Mouse (Mus musculus) neural tube, embryonic 14.5 days (tissue): ENCODE data around the gene Zbtb3. TPM values are rescaled to one million over a fixed set of nuclear protein-coding genes. Genes with fewer than 3 reads are reported as not detected.

Source experiments
- ATAC-seq: fragments of 200-750 bp; cut with Nextera tagmentation; 2 replicates; pipeline ENCODE4 v1.8.0; 2017; ENCODE audit warnings: low read depth, mild to moderate bottlenecking, moderate TSS enrichment, moderate library complexity
- H3K27ac ChIP-seq: fragments of 300-500 bp; sonication (generic); 2 replicates; pipeline ENCODE4 v1.5.1; 2014; ENCODE audit warnings: low read depth, mild to moderate bottlenecking, control low read depth, low read length, moderate library complexity, mixed read lengths
- H3K27me3 ChIP-seq: fragments of 300-500 bp; sonication (generic); 2 replicates; pipeline ENCODE4 v1.6.1; 2014; ENCODE audit warnings: low read length; ENCODE audit not compliant: control insufficient read depth, insufficient read depth
- H3K36me3 ChIP-seq: fragments of 300-500 bp; sonication (generic); 2 replicates; pipeline ENCODE4 v1.6.1; 2014; ENCODE audit warnings: low read length, mixed read lengths; ENCODE audit not compliant: control insufficient read depth, insufficient read depth
- H3K4me1 ChIP-seq: fragments of 300-500 bp; sonication (generic); 2 replicates; pipeline ENCODE4 v1.6.1; 2014; ENCODE audit warnings: low read length; ENCODE audit not compliant: control insufficient read depth, insufficient read depth
- H3K4me2 ChIP-seq: fragments of 300-500 bp; sonication (generic); 2 replicates; pipeline ENCODE4 v1.6.1; 2014; ENCODE audit warnings: mild to moderate bottlenecking, low read depth, low read length, control low read depth
- H3K4me3 ChIP-seq: fragments of 300-500 bp; sonication (generic); 2 replicates; pipeline ENCODE4 v1.5.1; 2014; ENCODE audit warnings: low read depth, low read length, control low read depth, mixed read lengths
- H3K9ac ChIP-seq: fragments of 300-500 bp; sonication (generic); replicated peaks from 2 replicates; pipeline ENCODE4 v1.6.1; 2014; ENCODE audit warnings: low read depth, mild to moderate bottlenecking, control low read depth, low read length, mixed read lengths
- H3K9me3 ChIP-seq: fragments of 300-500 bp; sonication (generic); 2 replicates; pipeline ENCODE4 v1.6.1; 2016; ENCODE audit warnings: low read length; ENCODE audit not compliant: control insufficient read depth
- WGBS: fragments of 180-500 bp; shearing (Covaris S2); extraction: QIAGEN DNeasy Blood & Tissue Kit; methylation state at CpG from one replicate; pipeline ENCODE4 v1.1.7; 2014; 5-methylcytosine and 5-hydroxymethylcytosine counted together
- polyA plus RNA-seq: library from polyadenylated mRNA; unstranded; fragments of >200 nt; fragmentation: Nextera tagmentation; extraction: Ambion mirVana; gene quantifications from 2 replicates; pipeline ENCODE4 v1.2.1, GENCODE M21; 2014

Zbtb3 gene
- polyA plus RNA-seq, 1 experiment from 2014 or later = 7.1 TPM

DNA sequence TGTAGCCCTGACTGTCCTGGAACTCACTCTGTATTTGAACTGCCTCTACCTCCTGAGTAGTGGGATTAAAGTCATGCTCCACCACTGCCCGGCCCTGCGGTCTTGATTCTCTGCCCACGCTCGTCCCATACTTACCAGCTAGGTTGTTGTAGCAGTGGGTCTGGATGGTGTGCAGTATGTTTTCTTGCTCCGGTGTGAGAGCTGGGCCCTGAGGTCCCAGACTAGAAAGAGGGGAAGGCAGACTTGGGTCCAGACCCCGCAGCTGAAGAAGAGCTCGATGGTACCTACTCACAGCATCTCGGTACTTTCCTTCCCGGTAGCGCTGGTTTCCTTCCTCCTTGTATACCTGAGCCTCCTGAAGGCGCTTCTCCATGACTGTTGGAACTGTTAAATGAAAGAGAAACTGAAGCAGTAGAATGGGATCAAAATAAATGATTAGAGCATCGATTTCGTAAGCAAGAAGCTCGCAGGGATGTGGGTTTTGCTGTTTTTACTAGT, 16.0 kb downstream of the Zbtb3 start:
- H3K9me3 ChIP-seq = no peaks in the 10 kb centered on the region
- peak overlapping the region; percentile 99 for H3K4me3 ChIP-seq
- no peak for ATAC-seq
- H3K27me3 ChIP-seq = no peaks in the 10 kb centered on the region
- H3K4me2 ChIP-seq = peak overlapping the region; percentile 98
- peaks cover 14% of the 10 kb centered on the region for H3K36me3 ChIP-seq
- peak overlapping the region; percentile 98 for H3K27ac ChIP-seq
- WGBS = 38% methylated on average over 14 of the region's 14 CpGs
- H3K4me1 ChIP-seq = peaks cover 50% of the 10 kb centered on the region
- peak overlapping the region; percentile 65 for H3K9ac ChIP-seq

DNA sequence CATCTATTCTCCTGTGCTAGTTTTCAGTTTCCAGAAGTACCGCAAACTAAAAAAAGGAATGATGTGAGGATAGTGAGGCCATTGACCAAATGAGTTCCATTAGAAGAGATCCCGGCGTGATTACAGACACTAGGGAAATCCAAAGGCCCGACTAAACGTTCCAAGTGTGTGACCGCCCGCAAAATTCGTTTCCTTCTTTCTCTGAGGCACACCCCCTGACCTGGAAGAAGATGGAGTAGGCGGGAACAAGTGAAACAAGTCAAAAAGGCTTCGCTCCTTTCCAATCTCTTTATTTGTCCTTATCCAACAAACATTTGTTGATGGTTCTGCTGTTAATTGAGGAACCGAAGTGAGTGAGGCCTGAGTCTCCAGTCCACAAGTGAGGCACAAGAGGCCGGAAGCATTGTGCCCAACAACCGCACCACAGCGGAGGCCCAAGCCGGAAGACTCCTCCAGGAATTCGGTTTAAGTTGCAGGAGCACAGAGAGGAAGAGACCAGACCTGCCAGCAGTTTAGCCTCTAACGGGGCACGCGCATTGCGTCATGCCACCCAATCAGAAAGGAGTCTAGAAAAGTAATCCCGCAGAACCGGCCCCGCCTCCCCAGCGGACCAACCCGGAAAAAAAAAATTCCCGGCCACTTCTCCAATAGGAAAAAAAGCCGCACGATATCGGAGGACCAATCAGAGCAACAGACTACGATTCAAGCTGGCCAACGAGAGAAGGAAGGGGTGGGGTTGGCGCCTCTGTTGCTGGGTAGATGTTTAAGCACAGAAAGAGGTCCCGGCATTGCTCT, 16.6 kb downstream of the Zbtb3 start, which contains the start of gene Ttc9c:
Gene Ttc9c (minus strand): TSS at position 533 of the 795 bp plus-strand sequence.
- WGBS = under 1% methylated on average over 33 of the region's 33 CpGs

DNA sequence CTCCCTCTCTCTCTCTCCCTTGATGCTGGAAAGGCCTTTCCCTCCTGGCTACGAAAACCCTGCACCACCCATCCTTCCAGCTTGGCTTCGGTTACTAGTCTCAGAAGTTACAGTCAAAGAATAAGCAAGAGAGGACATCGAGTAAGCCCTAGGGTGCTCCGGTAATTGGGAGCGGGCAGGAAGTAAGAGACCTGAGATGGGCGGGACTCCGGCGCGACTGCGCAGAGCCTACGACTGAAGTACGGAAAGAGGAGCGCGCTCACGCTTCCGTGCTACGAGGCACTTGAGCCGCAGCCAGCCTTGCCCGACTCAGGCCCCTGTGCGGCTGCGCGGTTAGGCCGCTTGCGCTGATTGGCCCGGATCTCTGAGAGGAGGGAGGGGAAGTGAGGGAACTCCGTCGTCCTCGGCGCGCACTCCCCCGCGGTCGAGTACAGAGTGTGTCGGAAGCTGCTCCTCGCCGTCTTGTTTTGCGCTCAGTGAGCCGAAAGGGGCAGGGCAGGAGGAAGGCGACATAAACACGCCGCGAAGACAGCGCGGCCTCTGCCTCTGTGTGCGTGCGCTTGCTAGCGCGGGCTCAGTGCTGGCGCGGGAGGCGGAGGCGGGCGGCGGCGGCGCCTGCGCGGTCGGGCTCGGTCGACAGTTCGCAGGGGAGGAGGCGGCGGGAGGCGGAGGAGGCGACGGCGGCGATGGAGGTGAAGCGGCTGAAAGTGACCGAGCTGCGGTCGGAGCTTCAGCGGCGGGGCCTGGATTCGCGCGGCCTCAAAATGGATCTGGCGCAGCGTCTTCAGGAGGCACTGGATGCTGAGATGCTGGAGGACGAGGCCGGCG, 17.5 kb downstream of the Zbtb3 start, which contains the start of gene Hnrnpul2:
Gene Hnrnpul2 (plus strand): TSS at position 415 of the 828 bp plus-strand sequence.
- peak; percentile 97 for ATAC-seq
- WGBS = under 1% methylated on average over 81 of the region's 83 CpGs
- H3K4me1 ChIP-seq = peaks cover 50% of the 10 kb centered on the region

More for the DNA sequence above, 16.6 kb downstream of the Zbtb3 start, which contains the start of gene Ttc9c:
- Histone ChIP-seq H3K27ac (peak within 1 kb of the TSS; percentile 98), H3K9me3 (no peaks in the 10 kb centered on the region), H3K36me3 (peaks cover 15% of the 10 kb centered on the region), H3K4me1 (peaks cover 50% of the 10 kb centered on the region), H3K9ac (peak within 1 kb of the TSS; percentile 90), H3K4me2 (peak within 1 kb of the TSS; percentile 98), H3K4me3 (peak within 1 kb of the TSS; percentile 99), H3K27me3 (no peaks in the 10 kb centered on the region)
- peak; percentile 95 for ATAC-seq

DNA sequence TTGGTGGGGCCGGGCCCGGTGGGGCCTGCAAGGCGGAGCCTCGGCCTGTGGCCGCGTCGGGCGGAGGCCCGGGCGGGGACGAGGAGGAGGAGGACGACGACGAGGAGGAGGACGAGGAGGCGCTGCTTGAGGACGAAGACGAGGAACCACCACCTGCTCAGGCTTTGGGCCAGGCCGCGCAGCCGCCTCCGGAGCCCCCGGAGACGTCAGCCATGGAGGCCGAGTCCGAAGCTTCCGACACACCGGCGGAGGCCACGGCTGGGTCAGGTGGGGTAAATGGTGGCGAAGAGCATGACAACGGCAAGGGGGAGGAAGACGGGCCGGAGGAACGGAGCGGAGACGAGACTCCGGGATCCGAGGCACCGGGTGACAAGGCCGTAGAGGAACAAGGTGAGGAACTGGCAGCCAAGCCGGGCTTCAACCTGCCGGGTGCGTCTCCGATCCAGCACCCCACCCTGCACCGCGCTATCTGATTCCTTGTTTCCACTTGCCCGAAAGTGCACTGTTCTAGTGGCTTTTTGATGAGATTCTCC, 18.1 kb downstream of the Zbtb3 start:
- Histone ChIP-seq H3K27me3 (no peaks in the 10 kb centered on the region), H3K27ac (peak overlapping the region; percentile 98), H3K4me2 (peak overlapping the region; percentile 98), H3K36me3 (peaks cover 19% of the 10 kb centered on the region), H3K4me3 (peak overlapping the region; percentile 99), H3K4me1 (peaks cover 46% of the 10 kb centered on the region), H3K9ac (peak overlapping the region; percentile 90), H3K9me3 (no peaks in the 10 kb centered on the region)
- under 1% methylated on average over 44 of the region's 48 CpGs for WGBS
- ATAC-seq = peak; percentile 39

More for the DNA sequence above, 17.5 kb downstream of the Zbtb3 start, which contains the start of gene Hnrnpul2:
- no peaks in the 10 kb centered on the region for H3K27me3 ChIP-seq
- H3K9ac ChIP-seq = peak within 1 kb of the TSS; percentile 90
- H3K9me3 ChIP-seq = no peaks in the 10 kb centered on the region
- peaks cover 18% of the 10 kb centered on the region for H3K36me3 ChIP-seq
- H3K27ac ChIP-seq = peak within 1 kb of the TSS; percentile 98
- peak within 1 kb of the TSS; percentile 99 for H3K4me3 ChIP-seq
- H3K4me2 ChIP-seq = peak within 1 kb of the TSS; percentile 98

DNA sequence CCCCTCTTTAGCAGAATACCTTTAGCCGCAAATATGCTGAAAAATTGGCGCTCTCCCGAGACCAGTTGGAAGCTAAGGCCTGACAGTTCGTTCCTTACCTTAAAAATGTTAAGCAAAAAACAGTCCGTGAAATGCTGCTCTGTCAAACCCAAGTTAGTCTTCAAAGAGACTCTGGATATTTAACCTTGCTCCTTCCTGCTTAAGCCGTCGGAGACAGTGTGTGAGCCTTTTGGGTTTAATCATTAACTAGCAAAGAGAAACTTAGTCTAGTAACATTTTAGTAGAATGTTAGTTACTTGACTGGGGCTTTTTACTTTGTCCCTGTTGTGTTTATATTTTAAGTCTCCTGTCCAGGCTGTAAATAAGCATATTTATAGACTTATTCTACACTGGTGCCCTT, 18.8 kb downstream of the Zbtb3 start:
- Histone ChIP-seq H3K9me3 (no peaks in the 10 kb centered on the region), H3K36me3 (peaks cover 25% of the 10 kb centered on the region), H3K27me3 (no peaks in the 10 kb centered on the region), H3K4me2 (peak overlapping the region; percentile 98), H3K9ac (peak overlapping the region; percentile 90), H3K27ac (no peak overlapping the region), H3K4me1 (peaks cover 41% of the 10 kb centered on the region), H3K4me3 (peak overlapping the region; percentile 99)
- 1% methylated on average over 7 of the region's 7 CpGs for WGBS
- no peak for ATAC-seq

DNA sequence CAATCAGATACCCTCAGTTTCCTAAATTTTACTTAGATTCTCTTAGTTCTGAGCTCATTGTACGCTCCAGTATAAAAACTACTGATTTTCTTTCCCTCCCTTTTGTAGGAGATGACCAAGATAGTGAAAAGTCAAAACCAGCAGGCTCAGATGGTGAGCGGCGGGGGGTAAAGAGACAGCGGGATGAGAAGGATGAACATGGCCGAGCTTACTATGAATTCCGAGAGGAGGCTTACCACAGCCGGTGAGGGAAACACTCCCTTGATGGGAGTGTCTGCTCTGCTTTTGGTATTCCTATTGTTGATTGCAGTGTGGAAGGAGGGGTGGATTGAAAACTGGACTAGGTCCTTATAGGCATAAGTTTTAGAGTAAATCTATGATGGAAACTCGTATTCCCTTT, 20.3 kb downstream of the Zbtb3 start:
- ATAC-seq = no peak
- H3K4me2 ChIP-seq = peak overlapping the region; percentile 98
- H3K27me3 ChIP-seq = no peaks in the 10 kb centered on the region
- H3K27ac ChIP-seq = no peak overlapping the region
- H3K4me3 ChIP-seq = peak overlapping the region; percentile 99; the same call in 1 of the 2 replicates
- H3K9me3 ChIP-seq = no peaks in the 10 kb centered on the region
- H3K36me3 ChIP-seq = peaks cover 40% of the 10 kb centered on the region
- peaks cover 29% of the 10 kb centered on the region for H3K4me1 ChIP-seq
- WGBS = 72% methylated on average over 8 of the region's 8 CpGs
- H3K9ac ChIP-seq = 0 out of 2 replicates have a peak overlapping the region, but pooled peaks have one; percentile 37

DNA sequence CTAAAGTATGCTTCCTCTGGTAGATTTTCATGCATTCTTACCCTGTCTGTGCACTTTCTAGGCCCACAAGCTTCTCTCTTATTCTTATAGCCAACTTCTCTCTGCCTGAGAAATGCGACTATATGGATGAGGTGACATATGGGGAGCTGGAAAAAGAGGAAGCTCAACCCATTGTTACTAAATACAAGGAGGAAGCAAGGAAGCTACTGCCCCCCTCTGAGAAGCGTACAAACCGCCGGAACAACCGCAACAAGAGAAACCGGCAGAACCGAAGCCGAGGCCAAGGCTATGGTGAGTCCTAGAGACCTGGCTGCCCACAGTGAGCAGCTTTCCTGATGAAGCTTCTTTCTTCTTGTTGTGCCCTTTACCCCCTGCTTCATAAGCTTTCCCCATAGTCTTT, 27.3 kb downstream of the Zbtb3 start, which contains the start of gene AC129217.1:
Gene AC129217.1 (plus strand): TSS at position 114 of the 400 bp plus-strand sequence.
- WGBS = 96% methylated on average over 8 of the region's 8 CpGs
- H3K27ac ChIP-seq = no peak within 1 kb of the TSS
- no peak within 1 kb of the TSS for H3K4me3 ChIP-seq
- no peaks in the 10 kb centered on the region for H3K9me3 ChIP-seq
- H3K4me2 ChIP-seq = no peak within 1 kb of the TSS
- ATAC-seq = no peak
- H3K4me1 ChIP-seq = no peaks in the 10 kb centered on the region
- no peak within 1 kb of the TSS for H3K9ac ChIP-seq
- peaks cover 91% of the 10 kb centered on the region for H3K36me3 ChIP-seq
- no peaks in the 10 kb centered on the region for H3K27me3 ChIP-seq

DNA sequence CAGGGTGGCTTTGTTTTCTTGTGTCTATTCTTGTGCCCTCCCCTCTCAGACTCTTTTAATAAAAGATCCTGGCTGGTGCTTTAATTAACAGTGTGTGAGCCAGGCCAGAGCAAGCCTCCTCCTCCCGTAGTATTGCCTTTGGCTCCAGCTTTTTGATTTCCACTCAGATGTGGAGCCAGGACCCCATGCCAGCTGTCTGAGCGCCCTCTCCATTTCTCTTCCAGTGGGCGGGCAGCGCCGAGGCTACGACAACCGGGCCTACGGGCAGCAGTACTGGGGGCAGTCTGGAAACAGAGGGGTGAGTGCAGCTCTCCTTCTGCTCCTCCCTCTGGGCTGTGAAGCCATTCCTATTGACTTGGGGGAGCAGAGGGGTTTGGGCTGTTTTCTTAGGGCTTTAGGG, 28.3 kb downstream of the Zbtb3 start:
- H3K27me3 ChIP-seq = no peaks in the 10 kb centered on the region
- H3K27ac ChIP-seq = no peak overlapping the region
- 92% methylated on average over 8 of the region's 8 CpGs for WGBS
- no peak overlapping the region for H3K4me3 ChIP-seq
- peaks cover 84% of the 10 kb centered on the region for H3K36me3 ChIP-seq
- H3K9ac ChIP-seq = no peak overlapping the region
- H3K4me2 ChIP-seq = no peak overlapping the region
- no peaks in the 10 kb centered on the region for H3K4me1 ChIP-seq
- H3K9me3 ChIP-seq = no peaks in the 10 kb centered on the region
- ATAC-seq = no peak
